In genomic region chr11:118957070-118957471, GRCm38 (mm10) we compare ENCODE assay signal across 10 mouse cellular contexts. TPM values are rescaled to one million over a fixed set of nuclear protein-coding genes. Genes with fewer than 3 reads are reported as not detected.
DNase-seq lines count a peak whose midpoint lies in the region; ATAC-seq and TF ChIP-seq lines count a peak whose summit lies in the region.
"Had no signal": no experiment of that assay in that cellular context is flagged by ENCODE, and none has a peak within 500 bp of the region (broad histone marks: within the 10 kb centered on the region; RNA-seq: fewer than 3 reads in every experiment).

No protein-coding gene starts in this region.

- H3K4me2 ChIP-seq in neural tube, embryonic 13.5 days = no peak overlapping the region
- H3K4me2 ChIP-seq in intestine, embryonic 15.5 days (replicated peaks) = no peak overlapping the region

- no peak overlapping the region for H3K27ac ChIP-seq in kidney, adult 2 months (ENCODE audit: insufficient read depth, low read depth, low read length)
- H3K27ac ChIP-seq in heart, adult 2 months = no peak overlapping the region
- peak overlapping the region; percentile 83 for H3K27ac ChIP-seq in neural tube, embryonic 13.5 days (replicated peaks)
- no peak overlapping the region for H3K27ac ChIP-seq in intestine, embryonic 15.5 days
- H3K27ac ChIP-seq: macrophage had no signal

- H3K9me3 ChIP-seq in neural tube, embryonic 13.5 days = no peaks in the 10 kb centered on the region
- H3K9me3 ChIP-seq in intestine, embryonic 15.5 days = no peaks in the 10 kb centered on the region

- TF ChIP-seq CTCF in kidney, adult 2 months (conservative IDR thresholded peaks at IDR 0.05; ENCODE audit: insufficient read depth, insufficient read length, low read depth, low read length) = no peak
- TF ChIP-seq CTCF in heart, adult 2 months (IDR thresholded peaks at IDR 0.05) = no peak

- H3K4me3 ChIP-seq in kidney, adult 2 months (ENCODE audit: insufficient read depth, low read depth, low read length) = no peak overlapping the region
- no peak overlapping the region for H3K4me3 ChIP-seq in heart, adult 2 months
- no peak overlapping the region for H3K4me3 ChIP-seq in neural tube, embryonic 13.5 days
- no peak overlapping the region for H3K4me3 ChIP-seq in intestine, embryonic 15.5 days (replicated peaks)

- no peak overlapping the region for H3K9ac ChIP-seq in heart, adult 2 months (ENCODE audit: low read depth, low read length)
- H3K9ac ChIP-seq in neural tube, embryonic 13.5 days = peak overlapping the region; percentile 31
- H3K9ac ChIP-seq in intestine, embryonic 15.5 days = no peak overlapping the region

- H3K27me3 ChIP-seq in kidney, adult 2 months (replicated peaks; ENCODE audit: control insufficient read depth, insufficient read depth, low read length) = no peaks in the 10 kb centered on the region
- no peaks in the 10 kb centered on the region for H3K27me3 ChIP-seq in heart, adult 2 months (ENCODE audit: control insufficient read depth, insufficient read depth, low read length)
- no peaks in the 10 kb centered on the region for H3K27me3 ChIP-seq in neural tube, embryonic 13.5 days
- H3K27me3 ChIP-seq in intestine, embryonic 15.5 days (replicated peaks) = no peaks in the 10 kb centered on the region; the same call in 1 of the 2 replicates

- DNase-seq in kidney, adult 2 months = peak; percentile 5
- no peak for DNase-seq in kidney, adult 9 months
- peak; percentile 87 to 94 for DNase-seq in cerebellum, postnatal 14 days
- peak; percentile 73 for DNase-seq in heart, adult 2 months
- peak; percentile 74 to 87 for DNase-seq in layer of hippocampus, postnatal 14 days (ENCODE audit: low spot score in 2 of 2)
- no peak for DNase-seq in natural killer cell, adult 2 months (ENCODE audit: low spot score in 2 of 2)

- TF ChIP-seq EP300 in heart, adult 2 months (IDR thresholded peaks at IDR 0.05; ENCODE audit: insufficient read depth, low read depth, low read length) = no peak

- ATAC-seq in neural tube, embryonic 13.5 days (ENCODE audit: low read depth) = peak; percentile 68
- no peak for ATAC-seq in intestine, embryonic 15.5 days

- WGBS in kidney, adult 2 months = 49% methylated on average over 14 of the region's 14 CpGs
- 23% methylated on average over 14 of the region's 14 CpGs for WGBS in heart, adult 2 months
- 36% methylated on average over 14 of the region's 14 CpGs for WGBS in neural tube, embryonic 13.5 days
- 66% methylated on average over 14 of the region's 14 CpGs for WGBS in intestine, embryonic 15.5 days

- no peaks in the 10 kb centered on the region for H3K36me3 ChIP-seq in kidney, adult 2 months (ENCODE audit: control insufficient read depth, insufficient read depth, low read length)
- H3K36me3 ChIP-seq in heart, adult 2 months (ENCODE audit: control insufficient read depth, insufficient read depth, low read length) = no peaks in the 10 kb centered on the region
- H3K36me3 ChIP-seq in neural tube, embryonic 13.5 days = no peaks in the 10 kb centered on the region
- H3K36me3 ChIP-seq in intestine, embryonic 15.5 days = no peaks in the 10 kb centered on the region

- intact Hi-C loops in heart, adult 2 months (cut with DNase I) = no loop called here

- H3K4me1 ChIP-seq in kidney, adult 2 months (ENCODE audit: control insufficient read depth, insufficient read depth, low read length) = no peaks in the 10 kb centered on the region
- no peaks in the 10 kb centered on the region for H3K4me1 ChIP-seq in heart, adult 2 months (ENCODE audit: control insufficient read depth, insufficient read depth, low read length)
- peaks cover 80% of the 10 kb centered on the region for H3K4me1 ChIP-seq in neural tube, embryonic 13.5 days (replicated peaks)
- H3K4me1 ChIP-seq in intestine, embryonic 15.5 days (replicated peaks) = 0 out of 2 replicates have a peak, but pooled peaks cover 3% of the 10 kb centered on the region

- H3K79me2 ChIP-seq in heart, adult 2 months (replicated peaks; ENCODE audit: control insufficient read depth, insufficient read depth, low read length) = no peaks in the 10 kb centered on the region

- TF ChIP-seq POLR2A in kidney, adult 2 months (IDR thresholded peaks at IDR 0.05; ENCODE audit: low read depth, low read length) = no peak
- no peak for TF ChIP-seq POLR2A in heart, adult 2 months (IDR thresholded peaks at IDR 0.05; ENCODE audit: insufficient read depth, low read depth, low read length)

RNA-seq across cellular contexts. Expression of gene Enpp7, which starts 30.9 kb away (rescaled TPM):
- not detected in 2 replicates for polyA plus RNA-seq in kidney, adult 2 months (2012; rRNA removed)
- not detected for total RNA-seq in heart, adult 2 months (2021)
- polyA plus RNA-seq in heart, adult 2 months (2012; rRNA removed) = not detected in 2 replicates
- not detected for total RNA-seq in layer of hippocampus, postnatal 14 days (2021)
- polyA plus RNA-seq in neural tube, embryonic 13.5 days (2015; fragmentation: Nextera tagmentation; extraction: Ambion mirVana) = not detected in 2 replicates
- 0.09 and 0.25 TPM in 2 replicates for polyA plus RNA-seq in intestine, embryonic 15.5 days (2015; fragmentation: Nextera tagmentation; extraction: Ambion mirVana)
- polyA plus RNA-seq: cortical plate, adult 2 months; macrophage had no signal

RNA-seq across cellular contexts. Expression of gene Rbfox3, which starts 45.7 kb away (rescaled TPM):
- 0.27 TPM in 2 replicates for polyA plus RNA-seq in kidney, adult 2 months (2012; rRNA removed)
- under 1 TPM; 0.16 to 0.23 TPM for total RNA-seq in heart, adult 2 months (2021)
- not detected in 2 replicates for polyA plus RNA-seq in heart, adult 2 months (2012; rRNA removed)
- total RNA-seq in layer of hippocampus, postnatal 14 days (2021) = 100 to 1,000 TPM; 224 to 233 TPM
- 69.4 and 71.2 TPM in 2 replicates for polyA plus RNA-seq in neural tube, embryonic 13.5 days (2015; fragmentation: Nextera tagmentation; extraction: Ambion mirVana)
- 1.2 and 1.5 TPM in 2 replicates for polyA plus RNA-seq in intestine, embryonic 15.5 days (2015; fragmentation: Nextera tagmentation; extraction: Ambion mirVana)
- polyA plus RNA-seq: macrophage had no signal

Comparison
In these comparisons a context has a peak if more than half of its experiments do, and no peak if none do; other contexts are left out.
1. DNase-seq: peak in kidney, adult 2 months (single experiment), cerebellum, postnatal 14 days (2 of 2), heart, adult 2 months (2 of 2) and layer of hippocampus, postnatal 14 days (2 of 2); none in kidney, adult 9 months (single experiment) and natural killer cell, adult 2 months (0 of 2).
2. RNA of gene Rbfox3, which starts 45.7 kb away (polyA plus RNA-seq): 69.4 to 71.2 TPM in neural tube, embryonic 13.5 days; 1.2 to 1.5 TPM in intestine, embryonic 15.5 days, 0.27 TPM in kidney, adult 2 months and not detected in heart, adult 2 months; every median in the first group is over 10 times any median in the second.